Mouse (Mus musculus) forebrain, embryonic 15.5 days (tissue): Measurements from ENCODE around the gene Tmem169. TPM values are rescaled to one million over a fixed set of nuclear protein-coding genes. Genes with fewer than 3 reads are reported as not detected.

Source experiments
- ATAC-seq: fragments of 200-750 bp; cut with Nextera tagmentation; replicated peaks from 2 replicates; pipeline ENCODE4 v1.8.0; 2017; ENCODE audit warnings: mild to moderate bottlenecking, moderate TSS enrichment, moderate library complexity
- H3K27ac ChIP-seq: fragments of 300-500 bp; sonication (generic); replicated peaks from 2 replicates; pipeline ENCODE4 v1.5.1; 2015; ENCODE audit warnings: mild to moderate bottlenecking, inconsistent platforms
- H3K27me3 ChIP-seq: fragments of 300-500 bp; sonication (generic); 2 replicates; pipeline ENCODE4 v1.6.1; 2015; ENCODE audit warnings: inconsistent platforms
- H3K36me3 ChIP-seq: fragments of 300-500 bp; sonication (generic); 2 replicates; pipeline ENCODE4 v1.6.1; 2015; ENCODE audit warnings: mild to moderate bottlenecking, inconsistent platforms
- H3K4me1 ChIP-seq: fragments of 300-500 bp; sonication (generic); 2 replicates; pipeline ENCODE4 v1.6.1; 2015; ENCODE audit warnings: inconsistent platforms
- H3K4me2 ChIP-seq: fragments of 300-500 bp; sonication (generic); replicated peaks from 2 replicates; pipeline ENCODE4 v1.6.1; 2015; ENCODE audit warnings: mild to moderate bottlenecking, inconsistent platforms
- H3K4me3 ChIP-seq: fragments of 300-500 bp; sonication (generic); 2 replicates; pipeline ENCODE4 v1.5.1; 2015; ENCODE audit warnings: mild to moderate bottlenecking, inconsistent platforms
- H3K9ac ChIP-seq: fragments of 300-500 bp; sonication (generic); replicated peaks from 2 replicates; pipeline ENCODE4 v1.6.1; 2015; ENCODE audit warnings: mild to moderate bottlenecking, inconsistent platforms
- H3K9me3 ChIP-seq: fragments of 300-500 bp; sonication (generic); 2 replicates; pipeline ENCODE4 v1.6.1; 2016; ENCODE audit warnings: inconsistent platforms
- WGBS: fragments of 180-500 bp; shearing (Covaris S2); methylation state at CpG from one replicate; pipeline ENCODE4 v1.1.7; 2015; ENCODE audit warnings: mixed read lengths; 5-methylcytosine and 5-hydroxymethylcytosine counted together
- polyA plus RNA-seq: library from polyadenylated mRNA; unstranded; fragments of >200 nt; fragmentation: Nextera tagmentation; extraction: Ambion mirVana; gene quantifications from 2 replicates; pipeline ENCODE4 v1.2.1, GENCODE M21; 2015

Tmem169 gene
- polyA plus RNA-seq, 1 experiment from 2014 or later, result 34.0 TPM

- WGBS, result 25% methylated on average over 11 of the region's 11 CpGs
- peak overlapping the region; percentile 49 for H3K4me3 ChIP-seq
- H3K9me3 ChIP-seq, result no peaks in the 10 kb centered on the region
- peak overlapping the region; percentile 70 for H3K4me2 ChIP-seq
- no peak overlapping the region for H3K9ac ChIP-seq
- H3K27me3 ChIP-seq, result no peaks in the 10 kb centered on the region
- H3K4me1 ChIP-seq, result peaks cover 22% of the 10 kb centered on the region
- peak; percentile 30 for ATAC-seq
- H3K27ac ChIP-seq, result peak overlapping the region; percentile 93
- H3K36me3 ChIP-seq, result no peaks in the 10 kb centered on the region
Observed at GRCm38 (mm10) chr1:72253881-72254491, 30.2 kb upstream of the Tmem169 start.

GRCm38 (mm10) chr1:72254545-72255061, 29.6 kb upstream of the Tmem169 start:
- H3K27me3 ChIP-seq, result no peaks in the 10 kb centered on the region
- H3K4me1 ChIP-seq, result peaks cover 22% of the 10 kb centered on the region
- peak overlapping the region; percentile 49 for H3K4me3 ChIP-seq
- H3K9me3 ChIP-seq, result no peaks in the 10 kb centered on the region
- H3K27ac ChIP-seq, result peak overlapping the region; percentile 93
- ATAC-seq, result peak; percentile 91
- H3K36me3 ChIP-seq, result no peaks in the 10 kb centered on the region
- 1% methylated on average over 35 of the region's 35 CpGs for WGBS
- H3K9ac ChIP-seq, result peak overlapping the region; percentile 72
- H3K4me2 ChIP-seq, result peak overlapping the region; percentile 70

- H3K27ac ChIP-seq, result peak overlapping the region; percentile 93
- peaks cover 22% of the 10 kb centered on the region for H3K4me1 ChIP-seq
- no peaks in the 10 kb centered on the region for H3K9me3 ChIP-seq
- H3K36me3 ChIP-seq, result no peaks in the 10 kb centered on the region
- H3K4me2 ChIP-seq, result peak overlapping the region; percentile 70
- H3K9ac ChIP-seq, result peak overlapping the region; percentile 72
- peak overlapping the region; percentile 49 for H3K4me3 ChIP-seq
- whole genome bisulfite sequencing, result 2% methylated on average over 15 of the region's 15 CpGs
- peak; percentile 88 for ATAC-seq
- no peaks in the 10 kb centered on the region for H3K27me3 ChIP-seq
Observed at GRCm38 (mm10) chr1:72255062-72255853, 28.9 kb upstream of the Tmem169 start.

GRCm38 (mm10) chr1:72255854-72256175, 28.4 kb upstream of the Tmem169 start:
- H3K4me3 ChIP-seq, result peak overlapping the region; percentile 49
- peak overlapping the region; percentile 72; the same call in 1 of the 2 replicates for H3K9ac ChIP-seq
- H3K36me3 ChIP-seq, result peaks cover 1% of the 10 kb centered on the region; the same call in 1 of the 2 replicates
- peak overlapping the region; percentile 70 for H3K4me2 ChIP-seq
- ATAC-seq, result no peak
- H3K27ac ChIP-seq, result peak overlapping the region; percentile 93
- H3K27me3 ChIP-seq, result no peaks in the 10 kb centered on the region
- peaks cover 22% of the 10 kb centered on the region for H3K4me1 ChIP-seq
- 14% methylated on average over 11 of the region's 11 CpGs for WGBS
- no peaks in the 10 kb centered on the region for H3K9me3 ChIP-seq

GRCm38 (mm10) chr1:72256381-72257256, 27.6 kb upstream of the Tmem169 start:
- Histone ChIP-seq H3K27ac (no peak overlapping the region; the same call in 1 of the 2 replicates), H3K36me3 (peaks cover 5% of the 10 kb centered on the region; the same call in 1 of the 2 replicates), H3K9me3 (no peaks in the 10 kb centered on the region), H3K4me3 (peak overlapping the region; percentile 49), H3K4me2 (peak overlapping the region; percentile 70), H3K4me1 (peaks cover 22% of the 10 kb centered on the region), H3K27me3 (no peaks in the 10 kb centered on the region), H3K9ac (0 out of 2 replicates have a peak overlapping the region, but pooled peaks have one; percentile 72)
- WGBS, result 79% methylated on average over 9 of the region's 9 CpGs
- ATAC-seq, result no peak

- no peaks in the 10 kb centered on the region for H3K4me1 ChIP-seq
- no peak overlapping the region for H3K4me3 ChIP-seq
- no peaks in the 10 kb centered on the region for H3K27me3 ChIP-seq
- ATAC-seq, result no peak
- peaks cover 8% of the 10 kb centered on the region; the same call in 1 of the 2 replicates for H3K36me3 ChIP-seq
- WGBS, result 93% methylated on average over 3 of the region's 3 CpGs
- H3K9me3 ChIP-seq, result no peaks in the 10 kb centered on the region
- H3K9ac ChIP-seq, result no peak overlapping the region
- H3K4me2 ChIP-seq, result no peak overlapping the region
- H3K27ac ChIP-seq, result no peak overlapping the region
Observed at GRCm38 (mm10) chr1:72263099-72263498, 21.1 kb upstream of the Tmem169 start.

- Histone ChIP-seq H3K27me3 (no peaks in the 10 kb centered on the region), H3K27ac (no peak overlapping the region), H3K4me1 (no peaks in the 10 kb centered on the region), H3K4me3 (no peak overlapping the region), H3K9ac (no peak overlapping the region), H3K4me2 (no peak overlapping the region), H3K36me3 (no peaks in the 10 kb centered on the region), H3K9me3 (no peaks in the 10 kb centered on the region)
- 78% methylated on average over 3 of the region's 3 CpGs for WGBS
- no peak for ATAC-seq
Observed at GRCm38 (mm10) chr1:72278085-72278484, 6.1 kb upstream of the Tmem169 start.

GRCm38 (mm10) chr1:72282604-72283003, 1.6 kb upstream of the Tmem169 start:
- Histone ChIP-seq H3K9ac (no peak overlapping the region), H3K36me3 (no peaks in the 10 kb centered on the region), H3K4me2 (no peak overlapping the region), H3K4me3 (no peak overlapping the region), H3K9me3 (no peaks in the 10 kb centered on the region), H3K27ac (no peak overlapping the region), H3K4me1 (peaks cover 32% of the 10 kb centered on the region), H3K27me3 (no peaks in the 10 kb centered on the region)
- 94% methylated on average over 1 of the region's 1 CpGs for WGBS
- ATAC-seq, result no peak

- Histone ChIP-seq H3K4me3 (peak overlapping the region; percentile 50), H3K27ac (peak overlapping the region; percentile 84), H3K36me3 (0 out of 2 replicates have a peak, but pooled peaks cover 3% of the 10 kb centered on the region), H3K4me2 (peak overlapping the region; percentile 84), H3K9ac (peak overlapping the region; percentile 69), H3K4me1 (peaks cover 32% of the 10 kb centered on the region), H3K27me3 (no peaks in the 10 kb centered on the region), H3K9me3 (no peaks in the 10 kb centered on the region)
- ATAC-seq, result peak; percentile 67
- WGBS, result under 1% methylated on average over 5 of the region's 5 CpGs
Observed at GRCm38 (mm10) chr1:72284539-72284938, 370 bp downstream of the Tmem169 start.

GRCm38 (mm10) chr1:72286904-72287303, 2.7 kb downstream of the Tmem169 start:
- no peak overlapping the region for H3K4me3 ChIP-seq

GRCm38 (mm10) chr1:72287893-72288292, 3.7 kb downstream of the Tmem169 start:
- peak overlapping the region; percentile 90 for H3K27ac ChIP-seq
- 91% methylated on average over 4 of the region's 4 CpGs for WGBS
- 0 out of 2 replicates have a peak, but pooled peaks cover 3% of the 10 kb centered on the region for H3K36me3 ChIP-seq
- no peaks in the 10 kb centered on the region for H3K27me3 ChIP-seq
- no peak overlapping the region for H3K4me2 ChIP-seq
- H3K4me1 ChIP-seq, result peaks cover 32% of the 10 kb centered on the region
- H3K9me3 ChIP-seq, result no peaks in the 10 kb centered on the region
- no peak for ATAC-seq
- H3K9ac ChIP-seq, result no peak overlapping the region
- no peak overlapping the region for H3K4me3 ChIP-seq

More at GRCm38 (mm10) chr1:72286904-72287303, 2.7 kb downstream of the Tmem169 start:
- Histone ChIP-seq H3K27ac (peak overlapping the region; percentile 90), H3K9me3 (no peaks in the 10 kb centered on the region), H3K27me3 (no peaks in the 10 kb centered on the region), H3K4me2 (peak overlapping the region; percentile 84), H3K9ac (peak overlapping the region; percentile 28), H3K4me1 (peaks cover 32% of the 10 kb centered on the region), H3K36me3 (0 out of 2 replicates have a peak, but pooled peaks cover 3% of the 10 kb centered on the region)
- ATAC-seq, result peak; percentile 55
- 9% methylated on average over 5 of the region's 5 CpGs for WGBS
